Mouse (Mus musculus): ENCODE data around the gene Gm21988.

GRCm38 (mm10) chr11:70254337-70254736, 14.7 kb upstream of the Gm21988 start:
- TF ChIP-seq CTCF (IDR thresholded peaks at IDR 0.05; ENCODE audit: extremely low read depth, insufficient read depth, insufficient read length, insufficient replicate concordance) (no peak), POLR2A (IDR thresholded peaks at IDR 0.05; ENCODE audit: low read depth, low read length) (no peak)

Data from spleen, adult 2 months (tissue).